Mouse (Mus musculus) neural tube, embryonic 11.5 days (tissue): ENCODE data around the gene Nmrk2. TPM values are rescaled to one million over a fixed set of nuclear protein-coding genes. Genes with fewer than 3 reads are reported as not detected.
A peak's percentile ranks its signal among the peaks of the same experiment; 100 is the strongest.

Experiments
- ATAC-seq: fragments of 200-750 bp; cut with Nextera tagmentation; 2 replicates; pipeline ENCODE4 v1.8.0; 2017; ENCODE audit warnings: moderate number of reproducible peaks, mild to moderate bottlenecking, moderate TSS enrichment, moderate library complexity; ENCODE audit not compliant: insufficient read depth, low FRiP score, low TSS enrichment
- DNase-seq: peaks from one replicate; pipeline ENCODE4 v3.0.0-alpha.2; 2015; ENCODE audit warnings: low spot score
- H3K27ac ChIP-seq: fragments of 300-500 bp; sonication (generic); 2 replicates; pipeline ENCODE4 v1.5.1; 2014; ENCODE audit warnings: low read depth, mild to moderate bottlenecking, low read length
- H3K27me3 ChIP-seq: fragments of 300-500 bp; sonication (generic); 2 replicates; pipeline ENCODE4 v1.6.1; 2014; ENCODE audit warnings: mild to moderate bottlenecking, low read length, mixed read lengths; ENCODE audit not compliant: control insufficient read depth, insufficient read depth
- H3K36me3 ChIP-seq: fragments of 300-500 bp; sonication (generic); 2 replicates; pipeline ENCODE4 v1.6.1; 2014; ENCODE audit warnings: mild to moderate bottlenecking, low read length, moderate library complexity, mixed read lengths; ENCODE audit not compliant: control insufficient read depth, insufficient read depth
- H3K4me1 ChIP-seq: fragments of 300-500 bp; sonication (generic); 2 replicates; pipeline ENCODE4 v1.6.1; 2014; ENCODE audit warnings: low read length, mixed read lengths; ENCODE audit not compliant: control insufficient read depth, insufficient read depth
- H3K4me2 ChIP-seq: fragments of 300-500 bp; sonication (generic); 2 replicates; pipeline ENCODE4 v1.6.1; 2014; ENCODE audit warnings: low read depth, mild to moderate bottlenecking, moderate library complexity
- H3K4me3 ChIP-seq: fragments of 300-500 bp; sonication (generic); 2 replicates; pipeline ENCODE4 v1.5.1; 2014; ENCODE audit warnings: low read depth, low read length
- H3K9ac ChIP-seq: fragments of 300-500 bp; sonication (generic); 2 replicates; pipeline ENCODE4 v1.6.1; 2014; ENCODE audit warnings: mild to moderate bottlenecking, low read length
- H3K9me3 ChIP-seq: fragments of 300-500 bp; sonication (generic); 2 replicates; pipeline ENCODE4 v1.6.1; 2016; ENCODE audit warnings: low read length; ENCODE audit not compliant: control insufficient read depth
- WGBS: fragments of 180-500 bp; shearing (Covaris S2); extraction: QIAGEN DNeasy Blood & Tissue Kit; methylation state at CpG from one replicate; pipeline ENCODE4 v1.1.7; 2014; 5-methylcytosine and 5-hydroxymethylcytosine counted together
- polyA plus RNA-seq: library from polyadenylated mRNA; unstranded; fragments of >200 nt; fragmentation: Nextera tagmentation; extraction: Ambion mirVana; gene quantifications from 2 replicates; pipeline ENCODE4 v1.2.1, GENCODE M21; 2014

The Nmrk2 gene
- polyA plus RNA-seq, 1 experiment from 2014 or later, result 0.12 TPM

GRCm38 (mm10) chr10:81192968-81193501, 8.8 kb downstream of the Nmrk2 start:
- ATAC-seq (peak; percentile 38), DNase-seq (peak; percentile 56)
- Histone ChIP-seq H3K9me3 (no peaks in the 10 kb centered on the region), H3K4me2 (peak overlapping the region; percentile 95), H3K36me3 (0 out of 2 replicates have a peak, but pooled peaks cover 3% of the 10 kb centered on the region), H3K27me3 (peaks cover 26% of the 10 kb centered on the region), H3K4me1 (peaks cover 13% of the 10 kb centered on the region), H3K27ac (peak overlapping the region; percentile 80), H3K4me3 (peak overlapping the region; percentile 58), H3K9ac (peak overlapping the region; percentile 77)
- WGBS, result 4% methylated on average over 19 of the region's 19 CpGs

GRCm38 (mm10) chr10:81192270-81192967, 9.4 kb downstream of the Nmrk2 start:
- H3K36me3 ChIP-seq, result 0 out of 2 replicates have a peak, but pooled peaks cover 3% of the 10 kb centered on the region
- peak overlapping the region; percentile 77 for H3K9ac ChIP-seq
- WGBS, result 2% methylated on average over 54 of the region's 93 CpGs
- H3K27ac ChIP-seq, result peak overlapping the region; percentile 80
- H3K4me2 ChIP-seq, result peak overlapping the region; percentile 95
- peak; percentile 62 for ATAC-seq
- peaks cover 26% of the 10 kb centered on the region for H3K27me3 ChIP-seq
- no peaks in the 10 kb centered on the region for H3K9me3 ChIP-seq
- DNase-seq, result peak; percentile 86
- H3K4me3 ChIP-seq, result peak overlapping the region; percentile 58
- H3K4me1 ChIP-seq, result peaks cover 13% of the 10 kb centered on the region

- Histone ChIP-seq H3K27ac (peak overlapping the region; percentile 80), H3K4me3 (no peak overlapping the region), H3K36me3 (0 out of 2 replicates have a peak, but pooled peaks cover 3% of the 10 kb centered on the region), H3K9ac (no peak overlapping the region), H3K4me1 (peaks cover 13% of the 10 kb centered on the region), H3K27me3 (peaks cover 26% of the 10 kb centered on the region), H3K9me3 (no peaks in the 10 kb centered on the region), H3K4me2 (peak overlapping the region; percentile 95; the same call in 1 of the 2 replicates)
- DNase-seq (no peak), ATAC-seq (no peak)
- 91% methylated on average over 18 of the region's 18 CpGs for WGBS
Measured at GRCm38 (mm10) chr10:81191342-81191982, 10.4 kb downstream of the Nmrk2 start.

GRCm38 (mm10) chr10:81190912-81191321, 10.9 kb downstream of the Nmrk2 start:
- H3K4me2 ChIP-seq, result no peak overlapping the region
- 73% methylated on average over 6 of the region's 6 CpGs for WGBS
- H3K4me1 ChIP-seq, result peaks cover 13% of the 10 kb centered on the region
- H3K9ac ChIP-seq, result no peak overlapping the region
- no peaks in the 10 kb centered on the region for H3K9me3 ChIP-seq
- DNase-seq (no peak), ATAC-seq (no peak)
- peak overlapping the region; percentile 23; the same call in 1 of the 2 replicates for H3K27ac ChIP-seq
- H3K27me3 ChIP-seq, result peaks cover 20% of the 10 kb centered on the region
- 0 out of 2 replicates have a peak, but pooled peaks cover 3% of the 10 kb centered on the region for H3K36me3 ChIP-seq
- H3K4me3 ChIP-seq, result no peak overlapping the region

- no peaks in the 10 kb centered on the region for H3K9me3 ChIP-seq
- no peak overlapping the region for H3K4me2 ChIP-seq
- 0 out of 2 replicates have a peak, but pooled peaks cover 3% of the 10 kb centered on the region for H3K36me3 ChIP-seq
- DNase-seq (peak; percentile 60), ATAC-seq (no peak)
- no peak overlapping the region for H3K27ac ChIP-seq
- peaks cover 13% of the 10 kb centered on the region for H3K4me1 ChIP-seq
- H3K27me3 ChIP-seq, result peaks cover 17% of the 10 kb centered on the region
- WGBS, result 72% methylated on average over 31 of the region's 31 CpGs
- no peak overlapping the region for H3K4me3 ChIP-seq
- H3K9ac ChIP-seq, result no peak overlapping the region
Measured at GRCm38 (mm10) chr10:81190236-81190911, 11.5 kb downstream of the Nmrk2 start.

- H3K4me3 ChIP-seq, result no peak overlapping the region
- no peak overlapping the region for H3K4me2 ChIP-seq
- H3K27ac ChIP-seq, result no peak overlapping the region
- no peak for ATAC-seq
- 73% methylated on average over 26 of the region's 26 CpGs for WGBS
- no peak for DNase-seq
- H3K36me3 ChIP-seq, result peaks cover 5% of the 10 kb centered on the region; the same call in 1 of the 2 replicates
- H3K4me1 ChIP-seq, result peaks cover 13% of the 10 kb centered on the region
- H3K9me3 ChIP-seq, result no peaks in the 10 kb centered on the region
- no peak overlapping the region for H3K9ac ChIP-seq
- peaks cover 13% of the 10 kb centered on the region for H3K27me3 ChIP-seq
Measured at GRCm38 (mm10) chr10:81189821-81190220, 12.0 kb downstream of the Nmrk2 start.

- H3K27ac ChIP-seq, result no peak overlapping the region
- no peak overlapping the region for H3K4me3 ChIP-seq
- no peak for DNase-seq
- H3K27me3 ChIP-seq, result no peaks in the 10 kb centered on the region
- H3K9ac ChIP-seq, result no peak overlapping the region
- H3K9me3 ChIP-seq, result no peaks in the 10 kb centered on the region
- H3K4me2 ChIP-seq, result no peak overlapping the region
- ATAC-seq, result no peak
- H3K36me3 ChIP-seq, result peaks cover 5% of the 10 kb centered on the region; the same call in 1 of the 2 replicates
- peaks cover 9% of the 10 kb centered on the region for H3K4me1 ChIP-seq
- WGBS, result 96% methylated on average over 9 of the region's 9 CpGs
Measured at GRCm38 (mm10) chr10:81187161-81187560, 14.7 kb downstream of the Nmrk2 start.

GRCm38 (mm10) chr10:81184765-81185164, 17.1 kb downstream of the Nmrk2 start:
- ATAC-seq, result no peak
- Histone ChIP-seq H3K9me3 (no peaks in the 10 kb centered on the region), H3K27me3 (no peaks in the 10 kb centered on the region), H3K27ac (no peak overlapping the region), H3K36me3 (peaks cover 26% of the 10 kb centered on the region), H3K9ac (no peak overlapping the region), H3K4me1 (peaks cover 4% of the 10 kb centered on the region; the same call in 1 of the 2 replicates), H3K4me2 (no peak overlapping the region), H3K4me3 (no peak overlapping the region)
- no peak for DNase-seq
- 63% methylated on average over 4 of the region's 4 CpGs for WGBS
